Mouse (Mus musculus): ENCODE measurements around the gene Unc13b.
A peak's percentile ranks its signal among the peaks of the same experiment; 100 is the strongest.

Unc13b gene

GRCm38 (mm10) chr4:43217997-43218396, 159.2 kb downstream of the Unc13b start:
- no peak for DNase-seq (ENCODE audit: low spot score in 2 of 2)

- no peak for DNase-seq (ENCODE audit: low spot score in 2 of 2)
Measured at GRCm38 (mm10) chr4:43231821-43232220, 173.1 kb downstream of the Unc13b start.

- DNase-seq (ENCODE audit: low spot score in 2 of 2), result no peak
Measured at GRCm38 (mm10) chr4:43232985-43233384, 174.2 kb downstream of the Unc13b start.

GRCm38 (mm10) chr4:43233489-43233888, 174.7 kb downstream of the Unc13b start:
- no peak for DNase-seq (ENCODE audit: low spot score in 2 of 2)

GRCm38 (mm10) chr4:43236898-43237297, 178.1 kb downstream of the Unc13b start:
- no peak for DNase-seq (ENCODE audit: low spot score in 2 of 2)

- DNase-seq (ENCODE audit: low spot score in 2 of 2), result no peak
Measured at GRCm38 (mm10) chr4:43240716-43241115, 182.0 kb downstream of the Unc13b start.

GRCm38 (mm10) chr4:43244022-43244421, 185.3 kb downstream of the Unc13b start:
- no peak for DNase-seq (ENCODE audit: low spot score in 2 of 2)

GRCm38 (mm10) chr4:43245776-43246175, 187.0 kb downstream of the Unc13b start:
- DNase-seq (ENCODE audit: low spot score in 2 of 2), result no peak

- no peak for DNase-seq (ENCODE audit: low spot score in 2 of 2)
Measured at GRCm38 (mm10) chr4:43248026-43248425, 189.3 kb downstream of the Unc13b start.

GRCm38 (mm10) chr4:43248909-43249308, 190.2 kb downstream of the Unc13b start:
- DNase-seq (ENCODE audit: low spot score in 2 of 2), result peak; percentile 31 to 63

GRCm38 (mm10) chr4:43251269-43251668, 192.5 kb downstream of the Unc13b start:
- DNase-seq (ENCODE audit: low spot score in 2 of 2), result no peak

- no peak for DNase-seq (ENCODE audit: low spot score in 2 of 2)
Measured at GRCm38 (mm10) chr4:43257040-43257439, 198.3 kb downstream of the Unc13b start.

GRCm38 (mm10) chr4:43258556-43258955, 199.8 kb downstream of the Unc13b start:
- DNase-seq (ENCODE audit: low spot score in 2 of 2), result no peak

GRCm38 (mm10) chr4:43259435-43259834, 200.7 kb downstream of the Unc13b start:
- DNase-seq (ENCODE audit: low spot score in 2 of 2), result no peak

GRCm38 (mm10) chr4:43260096-43260495, 201.3 kb downstream of the Unc13b start:
- DNase-seq (ENCODE audit: low spot score in 2 of 2), result no peak

- no peak for DNase-seq (ENCODE audit: low spot score in 2 of 2)
Measured at GRCm38 (mm10) chr4:43262821-43263220, 204.1 kb downstream of the Unc13b start.

- no peak for DNase-seq (ENCODE audit: low spot score in 2 of 2)
Measured at GRCm38 (mm10) chr4:43266146-43266545, 207.4 kb downstream of the Unc13b start.

- DNase-seq (ENCODE audit: low spot score in 2 of 2), result peak; percentile 82
Measured at GRCm38 (mm10) chr4:43266623-43267322, 208.0 kb downstream of the Unc13b start, which contains the start of gene Atp8b5. Atp8b5 (plus strand) TSS chr4:43267159.

- no peak for DNase-seq (ENCODE audit: low spot score in 2 of 2)
Measured at GRCm38 (mm10) chr4:43267323-43267658, 208.5 kb downstream of the Unc13b start.

- no peak for DNase-seq (ENCODE audit: low spot score in 2 of 2)
Measured at GRCm38 (mm10) chr4:43285476-43285875, 226.7 kb downstream of the Unc13b start.

GRCm38 (mm10) chr4:43287305-43287704, 228.6 kb downstream of the Unc13b start:
- no peak for DNase-seq (ENCODE audit: low spot score in 2 of 2)

GRCm38 (mm10) chr4:43294001-43294400, 235.2 kb downstream of the Unc13b start:
- no peak for DNase-seq (ENCODE audit: low spot score in 2 of 2)

- DNase-seq (ENCODE audit: low spot score in 2 of 2), result no peak
Measured at GRCm38 (mm10) chr4:43309696-43310338, 251.1 kb downstream of the Unc13b start.
